Mouse (Mus musculus): ENCODE data around the gene Pdia3. TPM values are rescaled to one million over a fixed set of nuclear protein-coding genes. Genes with fewer than 3 reads are reported as not detected.

Pdia3 gene
- polyA plus RNA-seq, 1 experiment from 2014 or later: 542 TPM

- H3K27me3 ChIP-seq (ENCODE audit: control insufficient read depth, insufficient read depth, low read length): no peaks in the 10 kb centered on the region
- H3K4me2 ChIP-seq (replicated peaks; ENCODE audit: low read depth, low read length): no peak overlapping the region
- 62% methylated on average over 4 of the region's 4 CpGs for WGBS
- H3K36me3 ChIP-seq (ENCODE audit: control insufficient read depth, insufficient read depth, low read length): peaks cover 50% of the 10 kb centered on the region
- no peak overlapping the region for H3K27ac ChIP-seq (ENCODE audit: low read depth, low read length)
- peaks cover 8% of the 10 kb centered on the region for H3K4me1 ChIP-seq (ENCODE audit: control insufficient read depth, insufficient read depth, low read length)
- H3K9ac ChIP-seq (ENCODE audit: low read depth, low read length): no peak overlapping the region
- H3K9me3 ChIP-seq (ENCODE audit: control insufficient read depth, low read length): no peaks in the 10 kb centered on the region
- no peak for ATAC-seq (ENCODE audit: low FRiP score, low TSS enrichment)
- no peak overlapping the region for H3K4me3 ChIP-seq (ENCODE audit: low read length)
Measured at GRCm38 (mm10) chr2:121439746-121440145, 26.2 kb downstream of the Pdia3 start.

- 61% methylated on average over 5 of the region's 5 CpGs for whole genome bisulfite sequencing
- H3K4me1 ChIP-seq (ENCODE audit: control insufficient read depth, insufficient read depth, low read length): peaks cover 8% of the 10 kb centered on the region
- no peaks in the 10 kb centered on the region for H3K27me3 ChIP-seq (ENCODE audit: control insufficient read depth, insufficient read depth, low read length)
- peaks cover 37% of the 10 kb centered on the region for H3K36me3 ChIP-seq (ENCODE audit: control insufficient read depth, insufficient read depth, low read length)
- H3K4me3 ChIP-seq (ENCODE audit: low read length): no peak overlapping the region
- no peak overlapping the region for H3K9ac ChIP-seq (ENCODE audit: low read depth, low read length)
- no peaks in the 10 kb centered on the region for H3K9me3 ChIP-seq (ENCODE audit: control insufficient read depth, low read length)
- H3K27ac ChIP-seq (ENCODE audit: low read depth, low read length): no peak overlapping the region
- ATAC-seq (ENCODE audit: low FRiP score, low TSS enrichment): no peak
- H3K4me2 ChIP-seq (replicated peaks; ENCODE audit: low read depth, low read length): no peak overlapping the region
Measured at GRCm38 (mm10) chr2:121440834-121441605, 27.4 kb downstream of the Pdia3 start.

GRCm38 (mm10) chr2:121441800-121442199 is 28.2 kb downstream of the Pdia3 start:
- H3K9me3 ChIP-seq (ENCODE audit: control insufficient read depth, low read length): no peaks in the 10 kb centered on the region
- H3K9ac ChIP-seq (ENCODE audit: low read depth, low read length): peak overlapping the region; percentile 40; the same call in 1 of the 2 replicates
- H3K27me3 ChIP-seq (ENCODE audit: control insufficient read depth, insufficient read depth, low read length): no peaks in the 10 kb centered on the region
- peak; percentile 10 for ATAC-seq (ENCODE audit: low FRiP score, low TSS enrichment)
- H3K4me2 ChIP-seq (replicated peaks; ENCODE audit: low read depth, low read length): peak overlapping the region; percentile 69
- H3K4me3 ChIP-seq (ENCODE audit: low read length): peak overlapping the region; percentile 41
- WGBS: 3% methylated on average over 11 of the region's 11 CpGs
- peaks cover 32% of the 10 kb centered on the region for H3K36me3 ChIP-seq (ENCODE audit: control insufficient read depth, insufficient read depth, low read length)
- H3K27ac ChIP-seq (ENCODE audit: low read depth, low read length): no peak overlapping the region
- H3K4me1 ChIP-seq (ENCODE audit: control insufficient read depth, insufficient read depth, low read length): peaks cover 8% of the 10 kb centered on the region

- Histone ChIP-seq H3K4me2 (replicated peaks; ENCODE audit: low read depth, low read length) (peak overlapping the region; percentile 69), H3K9ac (ENCODE audit: low read depth, low read length) (peak overlapping the region; percentile 42), H3K36me3 (ENCODE audit: control insufficient read depth, insufficient read depth, low read length) (peaks cover 25% of the 10 kb centered on the region), H3K4me3 (ENCODE audit: low read length) (peak overlapping the region; percentile 41), H3K9me3 (ENCODE audit: control insufficient read depth, low read length) (no peaks in the 10 kb centered on the region), H3K4me1 (ENCODE audit: control insufficient read depth, insufficient read depth, low read length) (peaks cover 8% of the 10 kb centered on the region), H3K27ac (ENCODE audit: low read depth, low read length) (no peak overlapping the region), H3K27me3 (ENCODE audit: control insufficient read depth, insufficient read depth, low read length) (no peaks in the 10 kb centered on the region)
- 2% methylated on average over 30 of the region's 30 CpGs for WGBS
- ATAC-seq (ENCODE audit: low FRiP score, low TSS enrichment): peak; percentile 93
Measured at GRCm38 (mm10) chr2:121442259-121443067, 28.9 kb downstream of the Pdia3 start.

- 2% methylated on average over 8 of the region's 8 CpGs for WGBS
- Histone ChIP-seq H3K36me3 (ENCODE audit: control insufficient read depth, insufficient read depth, low read length) (peaks cover 20% of the 10 kb centered on the region), H3K27ac (ENCODE audit: low read depth, low read length) (no peak overlapping the region), H3K4me1 (ENCODE audit: control insufficient read depth, insufficient read depth, low read length) (peaks cover 8% of the 10 kb centered on the region), H3K4me3 (ENCODE audit: low read length) (peak overlapping the region; percentile 41), H3K9me3 (ENCODE audit: control insufficient read depth, low read length) (no peaks in the 10 kb centered on the region), H3K9ac (ENCODE audit: low read depth, low read length) (peak overlapping the region; percentile 42; the same call in 1 of the 2 replicates), H3K27me3 (ENCODE audit: control insufficient read depth, insufficient read depth, low read length) (no peaks in the 10 kb centered on the region), H3K4me2 (replicated peaks; ENCODE audit: low read depth, low read length) (peak overlapping the region; percentile 69)
- no peak for ATAC-seq (ENCODE audit: low FRiP score, low TSS enrichment)
Measured at GRCm38 (mm10) chr2:121443068-121443349, 29.4 kb downstream of the Pdia3 start.

- Histone ChIP-seq H3K9ac (ENCODE audit: low read depth, low read length) (peak within 1 kb of the TSS; percentile 42; the same call in 1 of the 2 replicates), H3K4me3 (ENCODE audit: low read length) (peak within 1 kb of the TSS; percentile 41)
- 93% methylated on average over 1 of the region's 1 CpGs for WGBS
Measured at GRCm38 (mm10) chr2:121444178-121444577, 30.6 kb downstream of the Pdia3 start, which contains the start of gene Ell3. Ell3 (minus strand) TSS chr2:121444278.

GRCm38 (mm10) chr2:121445117-121445516 is 31.5 kb downstream of the Pdia3 start:
- Histone ChIP-seq H3K27me3 (ENCODE audit: control insufficient read depth, insufficient read depth, low read length) (no peaks in the 10 kb centered on the region), H3K4me2 (replicated peaks; ENCODE audit: low read depth, low read length) (no peak overlapping the region), H3K4me1 (ENCODE audit: control insufficient read depth, insufficient read depth, low read length) (peaks cover 8% of the 10 kb centered on the region), H3K36me3 (ENCODE audit: control insufficient read depth, insufficient read depth, low read length) (no peaks in the 10 kb centered on the region), H3K4me3 (ENCODE audit: low read length) (no peak overlapping the region), H3K9ac (ENCODE audit: low read depth, low read length) (no peak overlapping the region), H3K9me3 (ENCODE audit: control insufficient read depth, low read length) (no peaks in the 10 kb centered on the region), H3K27ac (ENCODE audit: low read depth, low read length) (no peak overlapping the region)
- WGBS: 83% methylated on average over 3 of the region's 3 CpGs
- ATAC-seq (ENCODE audit: low FRiP score, low TSS enrichment): no peak

More at GRCm38 (mm10) chr2:121444178-121444577, 30.6 kb downstream of the Pdia3 start, which contains the start of gene Ell3:
- no peaks in the 10 kb centered on the region for H3K27me3 ChIP-seq (ENCODE audit: control insufficient read depth, insufficient read depth, low read length)
- H3K36me3 ChIP-seq (ENCODE audit: control insufficient read depth, insufficient read depth, low read length): peaks cover 8% of the 10 kb centered on the region
- no peak within 1 kb of the TSS for H3K27ac ChIP-seq (ENCODE audit: low read depth, low read length)
- H3K9me3 ChIP-seq (ENCODE audit: control insufficient read depth, low read length): no peaks in the 10 kb centered on the region
- peak within 1 kb of the TSS; percentile 69 for H3K4me2 ChIP-seq (replicated peaks; ENCODE audit: low read depth, low read length)
- ATAC-seq (ENCODE audit: low FRiP score, low TSS enrichment): no peak
- peaks cover 8% of the 10 kb centered on the region for H3K4me1 ChIP-seq (ENCODE audit: control insufficient read depth, insufficient read depth, low read length)

GRCm38 (mm10) chr2:121446506-121446905 is 32.9 kb downstream of the Pdia3 start:
- Histone ChIP-seq H3K9ac (ENCODE audit: low read depth, low read length) (no peak overlapping the region), H3K9me3 (ENCODE audit: control insufficient read depth, low read length) (no peaks in the 10 kb centered on the region), H3K36me3 (ENCODE audit: control insufficient read depth, insufficient read depth, low read length) (peaks cover 7% of the 10 kb centered on the region), H3K27me3 (ENCODE audit: control insufficient read depth, insufficient read depth, low read length) (no peaks in the 10 kb centered on the region), H3K27ac (ENCODE audit: low read depth, low read length) (no peak overlapping the region), H3K4me1 (ENCODE audit: control insufficient read depth, insufficient read depth, low read length) (peaks cover 10% of the 10 kb centered on the region), H3K4me3 (ENCODE audit: low read length) (no peak overlapping the region), H3K4me2 (replicated peaks; ENCODE audit: low read depth, low read length) (no peak overlapping the region)
- ATAC-seq (ENCODE audit: low FRiP score, low TSS enrichment): no peak
- 81% methylated on average over 4 of the region's 4 CpGs for WGBS

- ATAC-seq (ENCODE audit: low FRiP score, low TSS enrichment): no peak
- no peak overlapping the region for H3K27ac ChIP-seq (ENCODE audit: low read depth, low read length)
- WGBS: 89% methylated on average over 3 of the region's 3 CpGs
- H3K9ac ChIP-seq (ENCODE audit: low read depth, low read length): no peak overlapping the region
- H3K36me3 ChIP-seq (ENCODE audit: control insufficient read depth, insufficient read depth, low read length): peaks cover 9% of the 10 kb centered on the region
- no peak overlapping the region for H3K4me2 ChIP-seq (replicated peaks; ENCODE audit: low read depth, low read length)
- no peaks in the 10 kb centered on the region for H3K27me3 ChIP-seq (ENCODE audit: control insufficient read depth, insufficient read depth, low read length)
- no peaks in the 10 kb centered on the region for H3K9me3 ChIP-seq (ENCODE audit: control insufficient read depth, low read length)
- H3K4me3 ChIP-seq (ENCODE audit: low read length): no peak overlapping the region
- H3K4me1 ChIP-seq (ENCODE audit: control insufficient read depth, insufficient read depth, low read length): peaks cover 10% of the 10 kb centered on the region
Measured at GRCm38 (mm10) chr2:121447006-121447405, 33.4 kb downstream of the Pdia3 start.
